ENCODE assay signal across 8 mouse cellular contexts in the genomic region with DNA sequence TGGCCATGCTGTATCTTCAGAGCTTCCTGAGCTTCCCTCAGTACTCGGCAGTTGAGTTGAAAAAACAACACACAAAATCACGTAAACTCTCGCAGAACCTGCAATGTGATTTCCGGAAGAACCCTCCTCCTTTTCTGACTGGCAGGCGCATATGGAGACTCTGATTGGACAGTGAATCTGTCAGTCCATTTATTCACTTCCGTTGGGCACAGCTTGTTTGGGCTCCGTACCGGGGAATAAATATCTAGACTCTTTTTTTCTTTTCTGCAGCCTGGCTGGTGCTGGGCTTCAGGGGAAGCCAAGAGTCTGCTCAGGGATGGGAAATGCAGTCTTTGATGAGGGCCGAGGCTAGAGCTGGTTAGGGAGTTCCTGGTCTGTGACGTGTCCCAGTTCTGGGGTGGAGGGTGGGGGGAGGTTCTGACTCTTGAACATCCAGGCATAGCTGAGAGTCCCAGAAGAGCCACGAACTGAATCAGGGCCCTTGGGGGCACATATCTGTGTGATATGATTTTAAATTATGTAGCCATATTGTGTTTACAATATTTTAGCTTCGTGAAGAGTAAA. TPM values are rescaled to one million over a fixed set of nuclear protein-coding genes. Genes with fewer than 3 reads are reported as not detected.
A peak's percentile ranks its signal among the peaks of the same experiment; 100 is the strongest.
DNase-seq lines count a peak whose midpoint lies in the region; ATAC-seq and TF ChIP-seq lines count a peak whose summit lies in the region.
"Not testable (repeated sequence)": the region's sequence is repeated elsewhere in the genome, so short reads cannot be mapped to it uniquely, and the experiment has no call there.

A gene (minus strand): TSS at position 109 of the 564 bp plus-strand sequence.

- H3K36me3 ChIP-seq in hindbrain, embryonic 14.5 days (replicated peaks; ENCODE audit: control insufficient read depth, insufficient read depth); lung, embryonic 16.5 days (ENCODE audit: control insufficient read depth, insufficient read depth, low read length): not testable (repeated sequence)

- H3K4me2 ChIP-seq in hindbrain, embryonic 14.5 days (replicated peaks) = peak within 1 kb of the TSS; percentile 28
- 0 out of 2 replicates have a peak within 1 kb of the TSS, but pooled peaks have one; percentile 9 for H3K4me2 ChIP-seq in lung, embryonic 16.5 days (ENCODE audit: low read depth, low read length)

- H3K4me3 ChIP-seq in hindbrain, embryonic 14.5 days (replicated peaks; ENCODE audit: low read length) = peak within 1 kb of the TSS; percentile 24
- H3K4me3 ChIP-seq in lung, embryonic 16.5 days (ENCODE audit: low read length) = peak within 1 kb of the TSS; percentile 39
- peak within 1 kb of the TSS; percentile 42 for H3K4me3 ChIP-seq in olfactory bulb, adult 2 months (ENCODE audit: insufficient read depth, low read depth, low read length)

- TF ChIP-seq CTCF in olfactory bulb, adult 2 months (IDR thresholded peaks at IDR 0.05; ENCODE audit: insufficient read depth, low read depth, low read length) = not testable (repeated sequence)

- not testable (repeated sequence) for H3K4me1 ChIP-seq in hindbrain, embryonic 14.5 days (replicated peaks; ENCODE audit: control insufficient read depth, insufficient read depth, low read length); lung, embryonic 16.5 days (replicated peaks; ENCODE audit: control insufficient read depth, insufficient read depth, low read length); olfactory bulb, adult 2 months (ENCODE audit: control insufficient read depth, insufficient read depth, low read length)

- not testable (repeated sequence) for H3K27me3 ChIP-seq in hindbrain, embryonic 14.5 days (ENCODE audit: control insufficient read depth, insufficient read depth, low read length); lung, embryonic 16.5 days (ENCODE audit: control insufficient read depth, insufficient read depth, low read depth, low read length)

- H3K9ac ChIP-seq in hindbrain, embryonic 14.5 days; lung, embryonic 16.5 days (ENCODE audit: low read length): not testable (repeated sequence)

- ATAC-seq in hindbrain, embryonic 14.5 days (ENCODE audit: low FRiP score) = peak; percentile 94
- peak; percentile 92 for ATAC-seq in lung, embryonic 16.5 days (ENCODE audit: low read depth)

- peak; percentile 64 for DNase-seq in Muller cell, postnatal 12 days (ENCODE audit: inconsistent ontology term)
- peak; percentile 53 to 57 for DNase-seq in cerebellum, postnatal 25 days
- DNase-seq in gastrocnemius, adult 18-20 months (ENCODE audit: low spot score) = peak; percentile 71
- peak; percentile 60 for DNase-seq in hindbrain, embryonic 14.5 days (ENCODE audit: low spot score)
- peak; percentile 61 to 83 for DNase-seq in layer of hippocampus, postnatal 14 days (ENCODE audit: low spot score in 2 of 2)
- DNase-seq in thymus, postnatal 0 days (ENCODE audit: low spot score) = peak; percentile 81

- not testable (repeated sequence) for TF ChIP-seq POLR2A in olfactory bulb, adult 2 months (IDR thresholded peaks at IDR 0.05; ENCODE audit: insufficient read depth, low read depth, low read length)

- WGBS in hindbrain, embryonic 14.5 days = 43% methylated on average over 11 of the region's 12 CpGs
- 29% methylated on average over 11 of the region's 12 CpGs for WGBS in lung, embryonic 16.5 days
- 46% methylated on average over 12 of the region's 12 CpGs for WGBS in olfactory bulb, adult 2 months

- H3K9me3 ChIP-seq in hindbrain, embryonic 14.5 days (ENCODE audit: control insufficient read depth, low read length); lung, embryonic 16.5 days (ENCODE audit: control insufficient read depth, low read length): not testable (repeated sequence)

- not testable (repeated sequence) for H3K27ac ChIP-seq in hindbrain, embryonic 14.5 days; lung, embryonic 16.5 days (ENCODE audit: low read length); olfactory bulb, adult 2 months (ENCODE audit: insufficient read depth, low read depth, low read length)

RNA-seq across cellular contexts. Expression of the gene that starts here (rescaled TPM):
- 1 to 10 TPM in 1 of 2 experiments, under 1 TPM in 1; 0.48 to 1.0 TPM for total RNA-seq in gastrocnemius, adult 18-20 months (2021)
- 3.4 and 5.2 TPM in 2 replicates for polyA plus RNA-seq in hindbrain, embryonic 14.5 days (2014; fragmentation: Nextera tagmentation; extraction: Ambion mirVana)
- total RNA-seq in layer of hippocampus, postnatal 14 days (2021) = 1 to 10 TPM; 5.1 to 6.3 TPM
- polyA plus RNA-seq in lung, embryonic 16.5 days (2015; fragmentation: Nextera tagmentation; extraction: Ambion mirVana) = 3.0 and 4.9 TPM in 2 replicates
- polyA plus RNA-seq in olfactory bulb, adult 2 months (2012; ENCODE audit: insufficient read depth, insufficient read length, low replicate concordance, missing spikeins) = not detected in 2 replicates
- polyA plus RNA-seq in thymus, postnatal 0 days (2015; fragmentation: Nextera tagmentation; extraction: Ambion mirVana) = 5.0 and 5.4 TPM in 2 replicates
